Mouse (Mus musculus): ENCODE results near the gene Pogz.
"Not testable (repeated sequence)": the region's sequence is repeated elsewhere in the genome, so short reads cannot be mapped to it uniquely, and the experiment has no call there.

Pogz gene

GRCm38 (mm10) chr3:94917816-94918361 lies 80.5 kb downstream of the Pogz start:
- no peak for DNase-seq

GRCm38 (mm10) chr3:94918845-94919244 lies 81.5 kb downstream of the Pogz start:
- DNase-seq: no peak

DNA sequence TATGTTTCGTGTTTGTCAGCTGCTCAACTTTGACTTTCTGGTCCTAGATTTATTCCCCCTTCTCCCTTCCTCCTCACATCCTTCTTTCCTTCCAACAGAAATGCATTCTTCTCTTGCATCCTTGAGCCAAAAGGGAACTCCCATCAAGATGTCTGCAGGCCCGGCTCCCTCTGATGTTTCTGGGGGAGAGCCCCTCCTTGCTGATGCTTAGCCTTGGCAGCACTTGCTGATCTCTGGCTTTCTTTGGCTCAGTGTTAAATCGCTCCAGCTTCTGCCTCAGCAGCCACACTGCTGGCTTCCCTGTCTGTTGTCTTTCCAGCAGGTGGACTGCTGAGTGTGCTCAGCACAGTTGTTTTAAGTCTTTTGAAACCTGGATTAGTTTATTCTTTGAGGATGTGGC lies 83.7 kb downstream of the Pogz start:
- DNase-seq: no peak

GRCm38 (mm10) chr3:94922333-94922732 lies 85.0 kb downstream of the Pogz start:
- no peak for DNase-seq

- DNase-seq: no peak
Observed at GRCm38 (mm10) chr3:94924688-94925087, 87.3 kb downstream of the Pogz start.

- DNase-seq: not testable (repeated sequence)
Observed at GRCm38 (mm10) chr3:94926301-94926736, 89.0 kb downstream of the Pogz start.

- DNase-seq: not testable (repeated sequence)
Observed at GRCm38 (mm10) chr3:94928979-94929378, 91.6 kb downstream of the Pogz start.

DNA sequence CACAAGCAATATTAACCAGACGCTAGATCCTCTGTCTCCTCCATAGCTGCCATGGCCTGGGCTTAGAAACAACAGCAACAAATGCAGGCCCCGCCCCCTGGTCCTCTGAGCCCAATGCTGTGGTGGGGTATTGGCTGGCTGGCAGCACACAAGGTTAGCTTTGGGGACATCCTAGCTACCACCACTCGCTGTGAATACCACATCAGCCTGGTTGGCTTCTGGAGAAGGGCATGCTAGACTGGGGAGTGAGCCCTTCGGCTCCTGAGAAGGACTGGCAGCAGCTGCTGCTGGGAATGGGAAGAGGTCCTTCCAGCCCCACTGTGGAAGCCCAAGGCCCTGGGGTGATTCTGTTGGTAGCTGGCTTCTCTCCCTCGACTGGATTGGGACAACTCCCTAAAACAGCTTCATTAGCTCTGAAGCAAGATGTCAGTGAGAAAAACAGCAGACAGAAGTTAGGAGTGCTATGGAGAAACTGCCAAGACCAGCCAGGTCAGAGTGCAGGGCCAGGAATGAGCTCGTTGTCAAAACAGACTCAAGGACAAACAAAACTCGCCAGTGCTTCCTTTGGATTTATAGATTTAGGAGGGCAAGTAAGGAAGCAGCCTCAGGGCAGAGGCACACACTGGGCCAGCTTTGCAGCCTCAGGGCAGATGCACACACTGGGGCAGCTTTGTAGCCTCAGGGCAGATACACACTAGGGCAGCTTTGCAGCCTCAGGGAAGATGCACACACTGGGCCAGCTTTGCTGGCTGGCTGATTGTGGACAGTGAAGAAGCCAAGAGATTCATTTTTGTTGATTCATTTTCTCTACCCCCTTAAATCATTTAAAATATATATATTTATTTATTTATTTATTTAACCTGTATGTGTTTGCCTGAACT lies 93.3 kb downstream of the Pogz start:
- not testable (repeated sequence) for DNase-seq

DNA sequence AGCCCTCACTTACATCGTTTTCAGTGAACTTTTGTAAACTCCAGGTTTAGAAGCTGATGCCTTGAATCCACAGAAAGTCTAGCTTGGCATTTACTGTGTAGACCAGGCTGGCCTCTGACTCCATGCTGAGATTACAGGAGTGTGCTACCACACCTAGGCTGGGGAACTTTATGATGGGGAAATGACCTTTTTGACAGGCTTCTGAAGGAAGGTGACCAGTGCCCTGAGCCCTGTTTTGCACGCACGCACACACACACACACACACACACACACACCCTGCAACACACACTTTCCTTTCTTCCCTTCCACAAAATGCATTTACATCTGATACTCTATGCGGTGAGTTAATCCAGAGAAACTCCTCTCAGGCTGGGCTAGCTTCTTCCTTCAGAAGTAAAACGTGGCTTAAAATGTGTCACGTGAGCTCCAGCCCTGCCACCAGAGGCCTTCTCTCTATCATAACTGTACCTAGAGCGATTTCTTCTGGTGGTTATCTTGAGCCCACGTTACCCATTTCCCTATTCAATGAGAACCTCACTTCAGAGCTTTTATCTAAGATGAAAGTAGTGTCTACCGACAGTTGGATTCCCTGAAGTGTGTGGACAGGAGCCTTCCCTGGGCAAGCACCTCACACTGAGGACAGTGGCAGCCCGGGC lies 94.2 kb downstream of the Pogz start:
- not testable (repeated sequence) for DNase-seq
